Mouse (Mus musculus) C2C12 (cell line): ENCODE measurements around the gene Zbtb7a. TPM values are rescaled to one million over a fixed set of nuclear protein-coding genes. Genes with fewer than 3 reads are reported as not detected.

Experiments
- H3K27me3 ChIP-seq: one replicate; pipeline ENCODE4 v1.6.1; 2011; ENCODE audit not compliant: control insufficient read depth, insufficient read depth, insufficient read length
- H3K36me3 ChIP-seq: one replicate; pipeline ENCODE4 v1.6.1; 2011; ENCODE audit not compliant: control insufficient read depth, insufficient read depth
- H3K4me3 ChIP-seq: one replicate; pipeline ENCODE4 v1.5.1; 2011; ENCODE audit warnings: mild to moderate bottlenecking, control low read depth; ENCODE audit not compliant: poor library complexity, insufficient read depth, severe bottlenecking
- H3K79me2 ChIP-seq: one replicate; pipeline ENCODE4 v1.6.1; 2011; ENCODE audit not compliant: control insufficient read depth, insufficient read depth
- H3K79me3 ChIP-seq: one replicate; pipeline ENCODE4 v1.6.1; 2011; ENCODE audit warnings: low read depth, control low read depth
- H3ac ChIP-seq: one replicate; pipeline ENCODE3; 2011; ENCODE audit warnings: low read depth; ENCODE audit not compliant: control insufficient read depth, insufficient read length
- CEBPB ChIP-seq: IDR thresholded peaks from one replicate; pipeline ENCODE4 v1.6.1; 2011; ENCODE audit warnings: low read depth, mild to moderate bottlenecking, control low read depth, moderate library complexity
- CTCF ChIP-seq: IDR thresholded peaks from one replicate; pipeline ENCODE4 v1.5.1; 2011; ENCODE audit not compliant: control insufficient read depth, insufficient read depth, insufficient read length
- FOSL1 ChIP-seq: IDR thresholded peaks from one replicate; pipeline ENCODE4 v1.8.0; 2011; ENCODE audit warnings: mild to moderate bottlenecking, low read length; ENCODE audit not compliant: poor library complexity, insufficient read depth, severe bottlenecking
- MAX ChIP-seq: IDR thresholded peaks from one replicate; pipeline ENCODE4 v1.6.1; 2011; ENCODE audit warnings: mild to moderate bottlenecking, control low read depth
- MYOD1 ChIP-seq: IDR thresholded peaks from one replicate; pipeline ENCODE4 v1.6.1; 2011; ENCODE audit warnings: low read depth; ENCODE audit not compliant: control insufficient read depth, insufficient read length
- MYOG ChIP-seq: IDR thresholded peaks from one replicate; pipeline ENCODE4 v1.6.1; 2011; ENCODE audit not compliant: control insufficient read depth, insufficient read length; ENCODE audit errors: extremely low read depth
- USF1 ChIP-seq: IDR thresholded peaks from one replicate; pipeline ENCODE4 v1.6.1; 2011; ENCODE audit warnings: low read depth, mild to moderate bottlenecking, control low read depth, moderate library complexity
- polyA plus RNA-seq: library from polyadenylated mRNA; unstranded; fragments of >200 nt; fragmentation: generic; extraction: Trizol; gene quantifications from one replicate; pipeline ENCODE4 v1.2.1, GENCODE M21; 2012; ENCODE audit warnings: missing spikeins

Zbtb7a gene
- polyA plus RNA-seq, 1 experiment, result 19.9 TPM

- Histone ChIP-seq H3K79me2 (peaks cover 3% of the 10 kb centered on the region), H3K27me3 (no peaks in the 10 kb centered on the region), H3K79me3 (no peaks in the 10 kb centered on the region), H3K36me3 (peaks cover 21% of the 10 kb centered on the region), H3K4me3 (peak overlapping the region; percentile 26), H3ac (peak overlapping the region; percentile 87)
- TF ChIP-seq MAX (no peak), USF1 (no peak), CTCF (no peak), FOSL1 (no peak)
These were observed 57.4 kb downstream of the Zbtb7a start for GRCm38 (mm10) chr10:81192270-81192967.

GRCm38 (mm10) chr10:81192968-81193501 is 58.0 kb downstream of the Zbtb7a start:
- no peaks in the 10 kb centered on the region for H3K27me3 ChIP-seq
- H3K79me3 ChIP-seq, result no peaks in the 10 kb centered on the region
- no peak for TF ChIP-seq MAX
- TF ChIP-seq MYOD1, result peak; percentile 58
- TF ChIP-seq FOSL1, result no peak
- TF ChIP-seq USF1, result no peak

GRCm38 (mm10) chr10:81193991-81194774 is 59.2 kb downstream of the Zbtb7a start:
- Histone ChIP-seq H3K4me3 (no peak overlapping the region), H3ac (no peak overlapping the region), H3K36me3 (peaks cover 14% of the 10 kb centered on the region), H3K79me2 (no peaks in the 10 kb centered on the region), H3K79me3 (no peaks in the 10 kb centered on the region), H3K27me3 (no peaks in the 10 kb centered on the region)
- TF ChIP-seq MYOD1 (peak; percentile 60), FOSL1 (no peak)

More at GRCm38 (mm10) chr10:81192968-81193501, 58.0 kb downstream of the Zbtb7a start:
- Histone ChIP-seq H3K4me3 (no peak overlapping the region), H3ac (peak overlapping the region; percentile 62), H3K36me3 (peaks cover 21% of the 10 kb centered on the region), H3K79me2 (no peaks in the 10 kb centered on the region)

GRCm38 (mm10) chr10:81195300-81195699 is 60.3 kb downstream of the Zbtb7a start:
- H3K79me2 ChIP-seq, result no peaks in the 10 kb centered on the region
- no peak overlapping the region for H3ac ChIP-seq
- H3K36me3 ChIP-seq, result peaks cover 14% of the 10 kb centered on the region
- H3K79me3 ChIP-seq, result no peaks in the 10 kb centered on the region
- no peak overlapping the region for H3K4me3 ChIP-seq
- peaks cover 2% of the 10 kb centered on the region for H3K27me3 ChIP-seq
- no peak for TF ChIP-seq MYOD1
- no peak for TF ChIP-seq CEBPB
- TF ChIP-seq CTCF, result no peak
- TF ChIP-seq MAX, result no peak

GRCm38 (mm10) chr10:81196470-81197065 is 61.5 kb downstream of the Zbtb7a start:
- Histone ChIP-seq H3ac (no peak overlapping the region), H3K79me3 (no peaks in the 10 kb centered on the region), H3K36me3 (peaks cover 1% of the 10 kb centered on the region), H3K4me3 (no peak overlapping the region), H3K27me3 (peaks cover 4% of the 10 kb centered on the region), H3K79me2 (no peaks in the 10 kb centered on the region)
- no peak for TF ChIP-seq CTCF
- no peak for TF ChIP-seq MYOG
- no peak for TF ChIP-seq CEBPB
- TF ChIP-seq FOSL1, result no peak
- no peak for TF ChIP-seq MAX
- TF ChIP-seq MYOD1, result no peak
- TF ChIP-seq USF1, result no peak
